Mouse (Mus musculus) stomach, postnatal 0 days (tissue): ENCODE data around the gene 1810013L24Rik.
"Not testable (repeated sequence)": the region's sequence is repeated elsewhere in the genome, so short reads cannot be mapped to it uniquely, and the experiment has no call there.

Source experiments
- CTCF ChIP-seq: IDR thresholded peaks from 2 replicates; pipeline ENCODE4 v1.5.1; 2016; ENCODE audit warnings: antibody characterized with exemption, low read depth, mild to moderate bottlenecking, moderate library complexity
- EP300 ChIP-seq: optimal IDR thresholded peaks from 2 replicates; pipeline ENCODE3; 2016; ENCODE audit warnings: antibody characterized with exemption

- TF ChIP-seq CTCF, EP300: not testable (repeated sequence)
Measured at GRCm38 (mm10) chr16:8906115-8906514, 76.2 kb downstream of the 1810013L24Rik start.
